Mouse (Mus musculus) liver, embryonic 11.5 days (tissue): ENCODE data around the gene Pop4. TPM values are rescaled to one million over a fixed set of nuclear protein-coding genes. Genes with fewer than 3 reads are reported as not detected.
"Not testable (repeated sequence)": the region's sequence is repeated elsewhere in the genome, so short reads cannot be mapped to it uniquely, and the experiment has no call there.

ENCODE experiments used
- ATAC-seq: fragments of 200-750 bp; cut with Nextera tagmentation; replicated peaks from 2 replicates; pipeline ENCODE4 v1.8.0; 2017; ENCODE audit warnings: moderate number of reproducible peaks, mild to moderate bottlenecking, moderate TSS enrichment, moderate library complexity; ENCODE audit not compliant: low FRiP score
- DNase-seq: peaks from one replicate; pipeline ENCODE4 v3.0.0-alpha.2; 2017; ENCODE audit warnings: low spot score
- H3K27ac ChIP-seq: fragments of 300-500 bp; sonication (generic); 2 replicates; pipeline ENCODE4 v1.5.1; 2014; ENCODE audit warnings: mild to moderate bottlenecking, low read depth, low read length, control low read depth
- H3K27me3 ChIP-seq: fragments of 300-500 bp; sonication (generic); replicated peaks from 2 replicates; pipeline ENCODE4 v1.6.1; 2014; ENCODE audit warnings: low read length, mixed read lengths; ENCODE audit not compliant: control insufficient read depth, insufficient read depth
- H3K36me3 ChIP-seq: fragments of 300-500 bp; sonication (generic); 2 replicates; pipeline ENCODE4 v1.6.1; 2014; ENCODE audit warnings: mild to moderate bottlenecking, low read length, moderate library complexity, mixed read lengths; ENCODE audit not compliant: control insufficient read depth, insufficient read depth
- H3K4me1 ChIP-seq: fragments of 300-500 bp; sonication (generic); replicated peaks from 2 replicates; pipeline ENCODE4 v1.6.1; 2014; ENCODE audit warnings: low read length, mixed read lengths; ENCODE audit not compliant: control insufficient read depth, insufficient read depth
- H3K4me2 ChIP-seq: fragments of 300-500 bp; sonication (generic); 2 replicates; pipeline ENCODE4 v1.6.1; 2014; ENCODE audit warnings: mild to moderate bottlenecking, control low read depth, moderate library complexity
- H3K4me3 ChIP-seq: fragments of 300-500 bp; sonication (generic); 2 replicates; pipeline ENCODE4 v1.5.1; 2014; ENCODE audit warnings: low read depth, low read length, control low read depth
- H3K9ac ChIP-seq: fragments of 300-500 bp; sonication (generic); 2 replicates; pipeline ENCODE4 v1.6.1; 2014; ENCODE audit warnings: low read depth, low read length, control low read depth
- H3K9me3 ChIP-seq: fragments of 300-500 bp; sonication (generic); 2 replicates; pipeline ENCODE4 v1.6.1; 2016; ENCODE audit warnings: low read length, inconsistent platforms, mixed read lengths; ENCODE audit not compliant: control insufficient read depth
- WGBS: fragments of 180-500 bp; shearing (Covaris S2); extraction: QIAGEN DNeasy Blood & Tissue Kit; methylation state at CpG from one replicate; pipeline ENCODE4 v1.1.7; 2014; 5-methylcytosine and 5-hydroxymethylcytosine counted together
- polyA plus RNA-seq: library from polyadenylated mRNA; unstranded; fragments of >200 nt; fragmentation: Nextera tagmentation; extraction: Ambion mirVana; gene quantifications from 2 replicates; pipeline ENCODE4 v1.2.1, GENCODE M21; 2014

Gene Pop4
- polyA plus RNA-seq: 43.6 and 50.6 TPM in 2 replicates

DNA sequence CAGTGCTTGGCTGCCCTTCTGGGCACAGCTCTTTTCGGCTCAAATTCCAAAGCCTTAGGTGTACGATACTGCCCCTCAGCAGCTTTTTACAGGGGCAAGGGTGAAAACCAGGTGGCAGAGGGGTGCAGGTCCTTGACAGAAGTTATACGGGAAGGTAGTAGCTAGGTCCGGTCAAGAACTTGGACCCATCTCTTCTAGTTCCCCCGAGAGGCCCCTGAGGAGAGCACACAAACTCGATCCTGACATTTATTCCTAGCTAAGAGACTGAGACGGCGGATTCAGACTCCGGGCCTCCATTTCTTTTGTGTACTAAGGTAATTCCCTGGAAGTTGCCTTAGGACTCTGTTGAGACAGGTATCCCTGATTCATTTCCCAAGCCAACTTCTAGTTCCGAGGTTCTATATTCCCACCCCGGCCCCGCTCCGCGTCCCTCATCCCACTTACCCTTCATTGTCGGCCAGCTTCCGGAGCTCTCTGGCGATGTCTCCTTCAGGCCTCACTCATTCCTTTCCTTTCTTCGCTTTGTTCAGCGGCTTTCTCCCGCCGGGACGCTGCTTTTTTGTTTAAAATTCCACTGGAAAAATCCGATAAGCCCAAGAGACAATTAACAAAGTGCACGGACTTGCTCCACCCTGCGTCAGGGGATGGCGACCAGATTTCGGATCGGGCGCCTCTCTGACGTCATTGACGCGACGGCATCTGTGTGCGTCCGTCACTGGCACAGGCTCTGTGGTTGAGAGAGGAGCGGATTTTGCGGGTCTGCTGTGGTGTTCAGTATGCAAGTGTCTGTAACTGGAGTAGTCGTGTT is at the start of gene Pop4:
Gene Pop4, minus strand, starts transcription at position 721 of the 808 bp plus-strand sequence.
- Histone ChIP-seq H3K9me3 (no peaks in the 10 kb centered on the region), H3K36me3 (peaks cover 12% of the 10 kb centered on the region), H3K4me3 (peak within 1 kb of the TSS; percentile 80), H3K9ac (peak within 1 kb of the TSS; percentile 70), H3K27ac (no peak within 1 kb of the TSS), H3K27me3 (no peaks in the 10 kb centered on the region), H3K4me1 (peaks cover 9% of the 10 kb centered on the region; the same call in 1 of the 2 replicates), H3K4me2 (peak within 1 kb of the TSS; percentile 81)
- WGBS: 1% methylated on average over 38 of the region's 38 CpGs
- ATAC-seq: peak; percentile 92
- DNase-seq: peak; percentile 90

- H3K4me1 ChIP-seq: no peaks in the 10 kb centered on the region
Observed at GRCm38 (mm10) chr7:38320641-38321040, 49.4 kb upstream of the Pop4 start.

GRCm38 (mm10) chr7:38282192-38282591 is 11.0 kb upstream of the Pop4 start:
- H3K4me2 ChIP-seq, H3K27ac ChIP-seq, H3K36me3 ChIP-seq, H3K9me3 ChIP-seq, ATAC-seq, DNase-seq, H3K4me1 ChIP-seq, H3K4me3 ChIP-seq, H3K9ac ChIP-seq, H3K27me3 ChIP-seq: not testable (repeated sequence)
- 24% methylated on average over 4 of the region's 4 CpGs for WGBS

More at GRCm38 (mm10) chr7:38320641-38321040, 49.4 kb upstream of the Pop4 start:
- Histone ChIP-seq H3K9ac (no peak overlapping the region), H3K4me3 (no peak overlapping the region), H3K27me3 (no peaks in the 10 kb centered on the region), H3K9me3 (no peaks in the 10 kb centered on the region), H3K4me2 (no peak overlapping the region), H3K27ac (no peak overlapping the region), H3K36me3 (no peaks in the 10 kb centered on the region)
- ATAC-seq (no peak), DNase-seq (no peak)
- 79% methylated on average over 2 of the region's 2 CpGs for WGBS

- ATAC-seq (no peak), DNase-seq (no peak)
- H3K36me3 ChIP-seq: peaks cover 2% of the 10 kb centered on the region; the same call in 1 of the 2 replicates
- no peak overlapping the region for H3K4me3 ChIP-seq
- H3K4me1 ChIP-seq: peaks cover 9% of the 10 kb centered on the region; the same call in 1 of the 2 replicates
- no peaks in the 10 kb centered on the region for H3K27me3 ChIP-seq
- no peaks in the 10 kb centered on the region for H3K9me3 ChIP-seq
- no peak overlapping the region for H3K9ac ChIP-seq
- H3K27ac ChIP-seq: no peak overlapping the region
- no peak overlapping the region for H3K4me2 ChIP-seq
Observed at GRCm38 (mm10) chr7:38272551-38272950, 1.3 kb upstream of the Pop4 start.

- Histone ChIP-seq H3K27me3 (no peaks in the 10 kb centered on the region), H3K9me3 (no peaks in the 10 kb centered on the region), H3K9ac (peak overlapping the region; percentile 70), H3K36me3 (peaks cover 5% of the 10 kb centered on the region), H3K4me1 (peaks cover 9% of the 10 kb centered on the region; the same call in 1 of the 2 replicates), H3K4me2 (peak overlapping the region; percentile 81), H3K4me3 (peak overlapping the region; percentile 80), H3K27ac (no peak overlapping the region)
- WGBS: 17% methylated on average over 4 of the region's 4 CpGs
- DNase-seq (no peak), ATAC-seq (peak; percentile 24; the same call in 1 of the 2 replicates)
Observed at GRCm38 (mm10) chr7:38271859-38272258, 636 bp upstream of the Pop4 start.

GRCm38 (mm10) chr7:38271511-38271811 is 238 bp upstream of the Pop4 start:
- Histone ChIP-seq H3K27me3 (no peaks in the 10 kb centered on the region), H3K4me1 (peaks cover 9% of the 10 kb centered on the region; the same call in 1 of the 2 replicates), H3K9me3 (no peaks in the 10 kb centered on the region), H3K4me2 (peak overlapping the region; percentile 81), H3K4me3 (peak overlapping the region; percentile 80), H3K9ac (peak overlapping the region; percentile 70), H3K36me3 (peaks cover 6% of the 10 kb centered on the region), H3K27ac (no peak overlapping the region)
- peak; percentile 66 for ATAC-seq
- WGBS: under 1% methylated on average over 11 of the region's 11 CpGs
- DNase-seq: no peak

DNA sequence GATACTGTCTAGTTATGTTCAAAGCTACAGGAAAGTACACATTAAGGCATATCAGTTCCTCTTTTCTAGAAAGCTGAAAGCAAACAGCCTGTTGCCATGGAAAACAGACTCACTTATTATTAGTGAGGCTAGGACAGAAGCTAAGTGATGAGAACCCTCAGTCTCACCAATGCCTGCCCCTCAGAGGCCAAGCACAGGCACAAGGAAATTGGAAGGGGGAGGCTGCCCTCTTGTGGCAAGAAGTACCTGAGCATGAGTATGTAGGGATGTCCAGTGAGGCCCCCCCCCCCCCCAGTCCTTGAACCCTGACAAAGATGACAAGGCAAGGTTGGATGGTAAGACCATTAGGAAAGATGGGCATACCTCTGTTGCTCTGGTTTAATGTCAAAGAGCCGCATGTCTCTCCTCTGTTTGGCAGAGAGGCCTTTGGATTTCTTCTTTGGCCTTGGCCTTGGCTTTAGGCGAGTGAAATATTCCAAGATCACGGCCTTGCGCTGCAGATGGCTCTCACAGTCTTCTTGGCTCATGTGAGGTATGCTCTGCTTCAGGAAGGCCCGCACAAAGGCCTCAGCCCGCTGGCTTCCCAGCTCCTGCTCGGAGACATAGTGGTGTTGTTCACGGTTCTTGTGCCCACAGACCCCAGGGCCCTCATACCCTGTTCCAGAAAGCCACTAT is 4.1 kb downstream of the Pop4 start:
- Histone ChIP-seq H3K36me3 (peaks cover 30% of the 10 kb centered on the region), H3K9me3 (no peaks in the 10 kb centered on the region), H3K4me3 (no peak overlapping the region), H3K27me3 (no peaks in the 10 kb centered on the region), H3K4me2 (no peak overlapping the region), H3K4me1 (peaks cover 9% of the 10 kb centered on the region; the same call in 1 of the 2 replicates), H3K9ac (no peak overlapping the region), H3K27ac (no peak overlapping the region)
- no peak for ATAC-seq
- no peak for DNase-seq
- WGBS: 89% methylated on average over 8 of the region's 8 CpGs

- Histone ChIP-seq H3K9ac (no peak overlapping the region), H3K9me3 (no peaks in the 10 kb centered on the region), H3K36me3 (peaks cover 27% of the 10 kb centered on the region), H3K4me2 (no peak overlapping the region), H3K27ac (no peak overlapping the region), H3K27me3 (no peaks in the 10 kb centered on the region), H3K4me1 (no peaks in the 10 kb centered on the region), H3K4me3 (no peak overlapping the region)
- ATAC-seq: no peak
- 94% methylated on average over 5 of the region's 5 CpGs for WGBS
- no peak for DNase-seq
Observed at GRCm38 (mm10) chr7:38262406-38262805, 8.8 kb downstream of the Pop4 start.
